Mouse (Mus musculus): ENCODE data around the gene Plin2. TPM values are rescaled to one million over a fixed set of nuclear protein-coding genes. Genes with fewer than 3 reads are reported as not detected.
"Not testable (repeated sequence)": the region's sequence is repeated elsewhere in the genome, so short reads cannot be mapped to it uniquely, and the experiment has no call there.

The Plin2 gene
- polyA plus RNA-seq, 1 experiment from 2014 or later, result 53.4 TPM

DNA sequence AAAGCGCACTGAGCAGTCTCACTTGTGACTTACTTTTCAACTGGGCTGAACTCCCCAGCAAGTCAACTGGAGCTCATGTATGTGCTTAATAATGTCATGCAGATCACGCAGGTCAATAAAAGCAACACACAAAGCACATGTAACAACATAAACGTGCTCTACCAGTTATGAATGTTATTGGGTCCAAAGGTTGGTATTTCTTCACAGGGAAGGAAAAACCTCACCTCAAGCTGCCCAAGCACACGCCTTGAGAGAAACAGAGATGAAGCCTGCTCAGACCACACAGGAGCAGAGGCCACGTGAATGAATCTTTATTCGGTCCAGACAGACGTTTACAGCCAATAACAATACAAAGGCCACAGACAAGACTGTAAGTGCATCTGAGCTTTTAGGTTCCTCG lies 13.4 kb downstream of the Plin2 start:
- H3K4me2 ChIP-seq; H3K9ac ChIP-seq; H3K9me3 ChIP-seq; H3K27me3 ChIP-seq; ATAC-seq (ENCODE audit: low FRiP score); H3K27ac ChIP-seq; H3K4me3 ChIP-seq; H3K4me1 ChIP-seq (replicated peaks): not testable (repeated sequence)
- H3K36me3 ChIP-seq, result peaks cover 54% of the 10 kb centered on the region
- WGBS, result 91% methylated on average over 8 of the region's 8 CpGs

DNA sequence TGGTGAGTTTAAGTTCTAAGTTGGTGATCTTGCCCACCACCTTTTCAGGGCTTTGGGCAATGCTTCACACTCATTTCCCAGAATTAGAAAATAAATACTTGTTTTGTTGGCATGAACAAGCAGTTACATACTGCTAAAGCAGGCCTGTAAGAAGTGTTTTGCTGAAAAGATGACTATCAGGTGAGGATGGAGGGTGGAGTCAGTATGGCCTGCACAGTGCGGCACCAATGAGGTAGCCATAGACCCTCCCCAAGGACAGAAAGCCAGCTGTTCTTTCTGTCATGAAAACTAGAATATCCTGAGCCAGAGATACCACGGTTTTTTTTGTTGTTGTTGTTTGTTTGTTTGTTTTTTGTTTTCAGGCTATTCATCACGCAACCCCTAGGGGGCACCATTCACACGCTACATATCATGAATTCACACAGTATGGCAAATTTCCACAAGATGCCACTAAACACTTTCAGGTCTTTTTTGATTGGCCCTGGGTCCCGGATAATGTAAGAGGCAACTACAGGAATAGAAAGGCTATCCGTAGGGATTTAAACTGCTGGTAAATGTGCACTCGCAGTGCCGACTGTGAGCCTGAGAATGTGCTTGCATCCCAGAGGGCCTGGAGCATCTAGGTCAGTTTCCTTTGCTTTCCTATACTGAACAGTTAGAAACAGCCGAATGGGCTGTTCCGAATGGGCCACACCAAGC lies 18.0 kb downstream of the Plin2 start:
- 76% methylated on average over 10 of the region's 10 CpGs for WGBS
- no peak for ATAC-seq (ENCODE audit: low FRiP score)
- no peak overlapping the region for H3K4me2 ChIP-seq

DNA sequence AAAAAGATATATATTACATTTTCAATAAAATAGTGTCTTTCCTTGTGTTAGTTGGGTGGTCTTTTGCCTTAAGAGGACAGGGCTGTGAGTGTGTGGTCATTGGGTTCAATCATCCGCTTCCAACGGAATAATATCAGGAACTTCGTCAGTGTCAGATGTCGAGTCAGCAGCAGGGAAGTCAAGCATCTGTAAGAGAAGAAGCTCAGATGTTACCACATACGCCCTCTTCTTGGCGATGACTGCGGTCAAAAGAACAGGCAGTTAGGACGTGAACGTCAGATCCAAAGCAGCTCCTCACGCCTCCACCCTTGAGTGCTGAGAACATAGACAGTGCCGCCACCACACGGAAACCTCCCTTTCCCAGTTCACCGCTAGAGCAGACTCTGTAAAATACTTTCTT lies 21.5 kb downstream of the Plin2 start:
- not testable (repeated sequence) for H3K4me3 ChIP-seq; ATAC-seq (ENCODE audit: low FRiP score)
- WGBS, result 92% methylated on average over 11 of the region's 13 CpGs

More for the DNA sequence above, 18.0 kb downstream of the Plin2 start:
- no peaks in the 10 kb centered on the region for H3K4me1 ChIP-seq (replicated peaks)
- no peak overlapping the region for H3K27ac ChIP-seq
- H3K36me3 ChIP-seq, result peaks cover 11% of the 10 kb centered on the region
- H3K9me3 ChIP-seq, result no peaks in the 10 kb centered on the region
- no peak overlapping the region for H3K4me3 ChIP-seq
- H3K9ac ChIP-seq, result no peak overlapping the region
- no peaks in the 10 kb centered on the region for H3K27me3 ChIP-seq

DNA sequence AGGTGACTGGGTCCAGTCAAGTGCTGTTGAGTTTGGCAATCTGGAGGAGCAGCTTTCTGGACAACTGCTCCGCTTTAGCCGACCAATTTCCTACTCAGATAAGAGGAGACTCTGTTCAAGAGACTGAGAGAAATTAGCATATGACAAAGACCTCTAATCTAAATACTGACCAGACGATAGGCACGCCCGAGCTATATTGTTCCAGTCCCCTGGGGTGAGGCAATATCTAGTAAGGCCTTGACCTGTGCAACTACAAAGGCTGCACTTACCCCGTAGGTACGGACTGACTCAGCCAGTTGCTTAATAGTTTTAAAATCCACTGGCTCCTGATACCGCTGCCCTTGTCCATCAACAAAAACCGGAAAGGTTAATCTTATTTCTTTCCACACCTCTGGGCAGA lies 32.3 kb downstream of the Plin2 start:
- not testable (repeated sequence) for H3K27me3 ChIP-seq; H3K4me2 ChIP-seq; H3K27ac ChIP-seq; H3K36me3 ChIP-seq; H3K4me3 ChIP-seq; H3K9me3 ChIP-seq; ATAC-seq (ENCODE audit: low FRiP score); H3K9ac ChIP-seq; H3K4me1 ChIP-seq (replicated peaks)
- 91% methylated on average over 9 of the region's 9 CpGs for WGBS

More for the DNA sequence above, 21.5 kb downstream of the Plin2 start:
- H3K36me3 ChIP-seq; H3K27ac ChIP-seq; H3K9ac ChIP-seq; H3K4me2 ChIP-seq; H3K27me3 ChIP-seq; H3K4me1 ChIP-seq (replicated peaks); H3K9me3 ChIP-seq: not testable (repeated sequence)

DNA sequence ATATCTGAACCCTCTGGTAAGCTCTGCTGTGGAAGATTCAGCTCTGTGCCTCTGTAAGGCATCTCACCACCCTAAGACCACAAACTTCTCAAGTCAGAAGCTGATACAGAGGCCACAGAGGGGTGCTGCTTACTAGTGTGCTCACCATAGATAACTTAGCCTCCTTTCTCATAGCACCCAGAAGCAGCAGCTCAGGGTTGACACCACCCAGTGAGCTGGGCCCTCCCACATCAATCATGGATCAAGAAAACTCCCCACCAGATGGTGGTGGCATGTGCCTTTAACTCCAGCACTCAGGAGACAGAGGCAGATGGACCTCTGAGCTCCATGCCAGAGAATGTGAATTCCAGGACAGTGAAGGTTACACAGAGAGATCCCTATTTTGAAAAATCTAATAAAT lies 35.0 kb downstream of the Plin2 start:
- not testable (repeated sequence) for H3K27me3 ChIP-seq; H3K27ac ChIP-seq; H3K9ac ChIP-seq; H3K4me3 ChIP-seq; ATAC-seq (ENCODE audit: low FRiP score); H3K4me2 ChIP-seq; H3K9me3 ChIP-seq; H3K4me1 ChIP-seq (replicated peaks); H3K36me3 ChIP-seq

DNA sequence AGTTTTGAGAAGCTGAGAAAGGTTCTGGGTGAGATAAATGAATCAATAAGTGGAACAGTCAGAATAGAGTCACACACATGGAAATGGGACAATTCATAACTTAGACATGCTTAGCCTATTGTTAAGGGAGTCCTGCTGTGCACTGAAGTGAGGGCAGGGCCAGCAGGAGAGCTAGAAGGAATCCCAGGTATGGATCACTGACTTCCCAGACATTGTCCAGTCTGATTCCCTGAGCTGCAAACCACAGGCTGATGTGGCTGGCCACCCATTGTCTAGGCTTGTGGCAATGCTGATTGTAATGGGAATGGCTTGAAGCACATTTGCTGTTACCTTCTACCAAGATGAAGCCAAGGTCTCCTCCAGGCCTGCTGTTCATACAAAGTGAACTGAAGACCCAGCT lies 35.5 kb downstream of the Plin2 start:
- H3K9me3 ChIP-seq; H3K27ac ChIP-seq; ATAC-seq (ENCODE audit: low FRiP score); H3K9ac ChIP-seq; H3K36me3 ChIP-seq; H3K4me3 ChIP-seq; H3K4me2 ChIP-seq; H3K27me3 ChIP-seq; H3K4me1 ChIP-seq (replicated peaks): not testable (repeated sequence)

DNA sequence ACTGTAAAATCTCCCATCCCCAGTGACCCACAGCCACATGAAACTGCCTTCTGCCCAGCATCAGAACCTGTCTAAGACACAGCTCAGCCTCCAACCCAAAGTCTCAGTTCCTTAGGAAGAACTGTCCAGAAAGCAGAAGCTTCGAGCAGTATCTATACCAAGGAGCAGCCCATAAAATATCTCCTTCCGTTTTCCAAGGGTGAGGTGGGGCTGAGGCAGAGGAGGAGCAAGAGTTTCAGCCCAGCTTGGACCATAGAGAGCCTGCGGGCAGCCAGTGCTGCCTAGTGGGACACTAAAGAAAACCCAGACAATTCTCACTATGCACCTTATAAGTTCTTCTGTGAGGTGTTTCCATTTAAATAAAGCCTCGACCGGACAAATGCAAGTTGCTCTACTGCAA lies 37.3 kb downstream of the Plin2 start:
- not testable (repeated sequence) for ATAC-seq (ENCODE audit: low FRiP score)
- WGBS, result 66% methylated on average over 4 of the region's 5 CpGs

DNA sequence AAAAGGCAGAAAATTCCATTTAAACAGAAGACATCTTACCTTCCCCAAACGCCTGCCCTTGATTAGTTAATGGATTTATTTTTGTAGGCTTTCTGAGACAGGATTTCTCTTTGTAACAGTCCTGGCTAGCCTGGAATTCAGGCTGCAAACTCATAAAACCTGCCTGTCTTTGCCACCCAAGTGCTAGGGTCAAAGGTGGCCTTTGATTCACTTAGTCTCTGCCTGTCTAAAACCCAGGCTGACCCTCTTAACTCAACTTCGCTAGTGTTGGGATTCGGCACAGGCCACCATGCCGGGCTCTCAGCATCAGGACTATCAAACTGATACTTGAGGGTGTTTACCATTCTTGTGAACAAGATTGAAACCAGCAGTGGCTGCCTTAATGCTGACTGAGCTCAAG lies 38.0 kb downstream of the Plin2 start:
- Histone ChIP-seq H3K9me3 (no peaks in the 10 kb centered on the region), H3K4me1 (replicated peaks) (no peaks in the 10 kb centered on the region), H3K27me3 (no peaks in the 10 kb centered on the region), H3K4me2 (no peak overlapping the region), H3K4me3 (no peak overlapping the region), H3K27ac (no peak overlapping the region), H3K36me3 (no peaks in the 10 kb centered on the region), H3K9ac (no peak overlapping the region)
- ATAC-seq (ENCODE audit: low FRiP score), result no peak
- WGBS, result 78% methylated on average over 4 of the region's 4 CpGs

More for the DNA sequence above, 37.3 kb downstream of the Plin2 start:
- H3K4me3 ChIP-seq; H3K36me3 ChIP-seq; H3K27ac ChIP-seq; H3K4me2 ChIP-seq; H3K27me3 ChIP-seq; H3K4me1 ChIP-seq (replicated peaks); H3K9ac ChIP-seq; H3K9me3 ChIP-seq: not testable (repeated sequence)

DNA sequence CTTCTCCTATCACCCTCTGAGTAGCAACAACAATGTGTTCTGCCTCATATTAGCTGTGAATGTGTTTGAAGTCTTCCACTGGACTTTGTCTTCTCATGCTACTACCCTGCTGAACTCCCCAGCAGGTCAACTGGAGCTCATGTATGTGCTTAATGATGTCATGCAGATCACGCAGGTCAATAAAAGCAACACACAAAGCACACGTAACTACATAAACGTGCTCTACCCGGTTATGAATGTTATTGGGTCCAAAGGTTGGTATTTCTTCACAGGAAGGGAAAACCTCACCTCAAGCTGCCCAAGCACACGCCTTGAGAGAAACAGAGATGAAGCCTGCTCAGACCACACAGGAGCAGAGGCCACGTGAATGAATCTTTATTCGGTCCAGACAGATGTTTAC lies 43.4 kb downstream of the Plin2 start:
- H3K9ac ChIP-seq; H3K4me3 ChIP-seq; H3K9me3 ChIP-seq; H3K4me1 ChIP-seq (replicated peaks); H3K27me3 ChIP-seq; H3K36me3 ChIP-seq; H3K27ac ChIP-seq; H3K4me2 ChIP-seq; ATAC-seq (ENCODE audit: low FRiP score): not testable (repeated sequence)
- WGBS, result 97% methylated on average over 7 of the region's 7 CpGs

DNA sequence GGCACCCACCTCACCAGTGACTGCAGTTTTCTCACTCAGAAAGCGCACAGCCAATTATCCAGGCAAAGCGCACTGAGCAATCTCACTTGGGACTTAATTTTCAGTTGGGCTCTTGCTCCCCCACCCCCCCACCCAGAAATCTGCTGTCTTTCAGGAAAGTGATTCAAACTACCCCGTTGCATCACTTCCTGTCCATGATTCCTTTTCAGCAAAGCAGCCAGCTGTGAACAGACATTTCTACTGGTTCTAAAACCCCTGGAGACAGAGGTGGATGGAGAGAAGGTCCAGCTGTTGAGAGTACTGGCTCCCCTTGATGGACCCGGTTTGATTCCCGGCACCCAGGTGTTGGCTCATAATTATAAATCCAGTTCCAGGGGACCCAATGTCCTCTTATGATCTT lies 44.4 kb downstream of the Plin2 start:
- WGBS, result 89% methylated on average over 5 of the region's 5 CpGs
- H3K27ac ChIP-seq, result no peak overlapping the region
- H3K4me2 ChIP-seq, result no peak overlapping the region
- no peak overlapping the region for H3K4me3 ChIP-seq
- no peaks in the 10 kb centered on the region for H3K27me3 ChIP-seq
- ATAC-seq (ENCODE audit: low FRiP score), result no peak
- H3K9ac ChIP-seq, result no peak overlapping the region
- no peaks in the 10 kb centered on the region for H3K36me3 ChIP-seq
- H3K9me3 ChIP-seq, result no peaks in the 10 kb centered on the region
- H3K4me1 ChIP-seq (replicated peaks), result no peaks in the 10 kb centered on the region

DNA sequence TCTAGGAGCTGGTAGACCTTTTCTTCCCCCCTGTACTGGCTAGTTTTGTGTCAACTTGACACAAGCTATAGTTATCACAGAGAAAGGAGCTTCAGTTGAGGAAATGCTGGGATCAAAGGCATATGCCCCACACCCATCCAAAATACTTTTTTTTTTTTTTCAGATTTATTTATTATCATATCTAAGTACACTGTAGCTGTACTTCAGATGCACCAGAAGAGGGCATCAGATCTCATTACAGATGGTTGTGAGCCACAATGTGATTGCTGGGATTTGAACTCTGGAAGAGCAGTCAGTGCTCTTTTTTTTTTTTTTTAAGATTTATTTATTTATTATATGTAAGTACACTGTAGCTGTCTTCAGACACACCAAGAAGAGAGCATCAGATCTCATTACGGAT lies 47.3 kb downstream of the Plin2 start:
- not testable (repeated sequence) for H3K9ac ChIP-seq; H3K36me3 ChIP-seq; ATAC-seq (ENCODE audit: low FRiP score); H3K4me3 ChIP-seq; H3K27me3 ChIP-seq; H3K27ac ChIP-seq; H3K4me1 ChIP-seq (replicated peaks); H3K4me2 ChIP-seq; H3K9me3 ChIP-seq
- WGBS, result 92% methylated on average over 1 of the region's 1 CpGs

DNA sequence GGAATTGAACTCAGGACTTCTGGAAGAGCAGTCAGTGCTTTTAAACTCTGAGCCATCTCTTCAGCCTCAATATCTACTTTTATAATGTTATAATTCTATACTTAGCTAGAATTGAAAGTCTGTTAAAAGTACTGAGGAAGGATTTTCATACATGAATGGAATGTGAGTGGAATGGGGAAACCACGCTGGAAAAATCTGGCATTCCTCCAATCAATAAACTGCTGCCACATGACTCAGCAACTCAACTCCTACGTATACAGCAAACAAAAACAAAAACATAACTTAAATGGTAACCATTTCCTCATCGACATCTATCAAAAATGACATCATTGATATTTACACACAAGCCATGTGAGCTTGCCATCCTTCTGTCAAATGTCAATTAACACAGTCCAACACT lies 47.7 kb downstream of the Plin2 start:
- WGBS, result 83% methylated on average over 3 of the region's 3 CpGs
- Histone ChIP-seq H3K27ac (no peak overlapping the region), H3K4me1 (replicated peaks) (no peaks in the 10 kb centered on the region), H3K36me3 (no peaks in the 10 kb centered on the region), H3K9me3 (no peaks in the 10 kb centered on the region), H3K4me3 (no peak overlapping the region), H3K9ac (no peak overlapping the region), H3K27me3 (no peaks in the 10 kb centered on the region), H3K4me2 (no peak overlapping the region)
- no peak for ATAC-seq (ENCODE audit: low FRiP score)

DNA sequence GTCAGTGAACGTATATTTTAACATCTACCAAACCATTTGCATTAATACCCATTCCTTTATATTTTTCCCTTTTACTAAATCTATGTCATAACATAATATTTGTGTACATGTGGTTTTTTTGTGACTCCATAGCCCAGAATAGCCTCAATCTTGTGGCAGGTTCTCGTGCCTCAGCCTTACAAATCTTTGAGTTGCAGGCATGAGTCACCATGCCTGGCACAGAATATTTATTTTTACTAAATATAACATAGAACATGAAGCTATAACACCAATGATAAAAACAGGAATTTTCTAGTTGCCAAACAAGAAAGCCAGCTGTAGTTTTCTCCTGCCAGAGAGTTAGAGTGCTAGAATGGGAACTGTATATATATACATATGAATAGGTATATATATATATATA lies 49.4 kb downstream of the Plin2 start:
- WGBS, result 74% methylated on average over 2 of the region's 2 CpGs
- H3K4me2 ChIP-seq, result no peak overlapping the region
- no peak overlapping the region for H3K4me3 ChIP-seq
- no peaks in the 10 kb centered on the region for H3K36me3 ChIP-seq
- ATAC-seq (ENCODE audit: low FRiP score), result no peak
- H3K9ac ChIP-seq, result no peak overlapping the region
- no peaks in the 10 kb centered on the region for H3K27me3 ChIP-seq
- H3K9me3 ChIP-seq, result no peaks in the 10 kb centered on the region
- H3K27ac ChIP-seq, result no peak overlapping the region
- no peaks in the 10 kb centered on the region for H3K4me1 ChIP-seq (replicated peaks)

Measured in hindbrain, embryonic 13.5 days (tissue).